Mouse (Mus musculus) megakaryocyte, embryonic 14.5 days (primary cell): ENCODE data around the gene Minos1. TPM values are rescaled to one million over a fixed set of nuclear protein-coding genes. Genes with fewer than 3 reads are reported as not detected.
A peak's percentile ranks its signal among the peaks of the same experiment; 100 is the strongest.

Experiments used
- H3K27me3 ChIP-seq: replicated peaks from 2 replicates; pipeline ENCODE3; 2012; ENCODE audit warnings: inconsistent platforms
- H3K36me3 ChIP-seq: replicated peaks from 2 replicates; pipeline ENCODE3; 2012; ENCODE audit warnings: low read length, inconsistent platforms, mixed read lengths
- H3K4me1 ChIP-seq: 2 replicates; pipeline ENCODE4 v1.6.1; 2012; ENCODE audit warnings: inconsistent platforms
- H3K4me3 ChIP-seq: replicated peaks from 2 replicates; pipeline ENCODE3; 2012; ENCODE audit warnings: moderate library complexity, mild to moderate bottlenecking, inconsistent platforms
- H3K9me3 ChIP-seq: 2 replicates; pipeline ENCODE4 v1.6.1; 2012; ENCODE audit warnings: inconsistent platforms
- FLI1 ChIP-seq: IDR thresholded peaks from 2 replicates; pipeline ENCODE4 v1.6.1; 2012; ENCODE audit warnings: low read length, inconsistent platforms, mixed read lengths
- GATA1 ChIP-seq: IDR thresholded peaks from 3 replicates; pipeline ENCODE4 v1.6.1; 2012; ENCODE audit warnings: mixed read lengths, low read length, inconsistent platforms, borderline replicate concordance
- polyA plus RNA-seq: library from polyadenylated mRNA; stranded (reverse); fragments of >175 nt; gene quantifications from 2 replicates; pipeline ENCODE4 v1.2.3, GENCODE M21; 2012; ENCODE audit warnings: low replicate concordance; ENCODE audit not compliant: insufficient read depth

Gene Minos1
- polyA plus RNA-seq, 1 experiment = 27.4 TPM

DNA sequence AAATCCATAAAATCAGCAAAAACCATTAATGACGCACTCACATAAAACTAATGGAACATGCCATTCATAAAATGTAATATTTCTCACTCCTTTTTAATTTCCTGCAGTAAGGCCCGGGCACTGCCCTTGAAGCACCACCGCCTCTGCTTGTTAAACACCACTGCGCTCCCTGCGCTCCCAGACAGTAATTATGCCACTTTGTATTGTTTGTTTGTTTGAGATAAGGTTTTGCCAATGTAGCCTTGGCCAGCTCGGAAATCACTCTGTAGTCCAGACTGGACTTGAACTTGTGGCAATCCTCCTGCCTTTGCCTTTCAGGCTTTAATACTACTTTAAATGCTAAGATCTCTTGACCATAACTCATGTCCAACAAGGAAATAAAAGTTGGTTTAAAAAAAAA, 6.0 kb downstream of the Minos1 start:
- H3K36me3 ChIP-seq = peaks cover 21% of the 10 kb centered on the region
- TF ChIP-seq FLI1 = no peak
- no peak for TF ChIP-seq GATA1
- H3K27me3 ChIP-seq = no peaks in the 10 kb centered on the region
- H3K4me3 ChIP-seq = no peak overlapping the region
- H3K4me1 ChIP-seq = peaks cover 86% of the 10 kb centered on the region
- H3K9me3 ChIP-seq = peaks cover 7% of the 10 kb centered on the region

DNA sequence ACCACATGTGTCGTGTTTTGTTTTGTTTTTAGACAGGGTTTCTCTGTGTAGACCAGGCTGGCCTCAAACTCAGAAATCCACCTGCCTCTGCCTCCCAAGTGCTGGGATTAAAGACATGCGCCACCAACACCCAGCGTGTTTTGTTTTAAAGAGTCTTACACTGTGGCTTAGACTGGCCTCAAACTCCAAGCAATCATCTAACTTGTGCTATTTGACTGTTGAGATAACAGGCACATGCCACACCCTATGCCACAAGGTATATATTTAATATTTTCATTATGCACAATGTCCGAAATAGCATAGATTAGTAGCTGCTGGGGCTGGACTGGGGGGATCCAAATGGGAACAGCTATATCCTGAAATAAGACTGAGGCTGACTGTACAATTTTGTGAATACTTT, 8.4 kb downstream of the Minos1 start:
- Histone ChIP-seq H3K36me3 (peaks cover 17% of the 10 kb centered on the region), H3K27me3 (no peaks in the 10 kb centered on the region), H3K9me3 (peaks cover 7% of the 10 kb centered on the region), H3K4me1 (peaks cover 91% of the 10 kb centered on the region), H3K4me3 (no peak overlapping the region)
- no peak for TF ChIP-seq FLI1
- TF ChIP-seq GATA1 = no peak

DNA sequence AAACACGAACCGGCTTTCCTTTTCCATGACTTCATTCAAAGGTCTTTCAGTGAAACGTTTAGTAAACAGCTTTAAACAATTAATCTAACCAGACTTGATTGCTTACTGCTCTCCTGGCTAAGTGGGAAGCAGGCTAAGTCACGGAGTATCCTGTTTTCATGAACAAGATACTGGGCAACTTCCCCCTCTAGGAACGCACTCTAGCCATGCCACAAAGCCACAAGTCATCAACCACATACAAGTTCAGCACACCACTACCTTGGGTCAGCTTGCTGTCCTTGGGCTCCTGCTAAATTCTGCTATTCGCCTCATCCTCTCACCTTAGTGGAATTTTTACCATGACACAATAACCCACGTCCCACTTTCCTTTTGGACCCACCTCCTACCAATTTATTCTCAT, 9.9 kb downstream of the Minos1 start:
- Histone ChIP-seq H3K4me3 (peak overlapping the region; percentile 20), H3K9me3 (no peaks in the 10 kb centered on the region), H3K27me3 (no peaks in the 10 kb centered on the region), H3K36me3 (peaks cover 4% of the 10 kb centered on the region), H3K4me1 (peaks cover 93% of the 10 kb centered on the region)
- TF ChIP-seq GATA1 (no peak), FLI1 (no peak)

DNA sequence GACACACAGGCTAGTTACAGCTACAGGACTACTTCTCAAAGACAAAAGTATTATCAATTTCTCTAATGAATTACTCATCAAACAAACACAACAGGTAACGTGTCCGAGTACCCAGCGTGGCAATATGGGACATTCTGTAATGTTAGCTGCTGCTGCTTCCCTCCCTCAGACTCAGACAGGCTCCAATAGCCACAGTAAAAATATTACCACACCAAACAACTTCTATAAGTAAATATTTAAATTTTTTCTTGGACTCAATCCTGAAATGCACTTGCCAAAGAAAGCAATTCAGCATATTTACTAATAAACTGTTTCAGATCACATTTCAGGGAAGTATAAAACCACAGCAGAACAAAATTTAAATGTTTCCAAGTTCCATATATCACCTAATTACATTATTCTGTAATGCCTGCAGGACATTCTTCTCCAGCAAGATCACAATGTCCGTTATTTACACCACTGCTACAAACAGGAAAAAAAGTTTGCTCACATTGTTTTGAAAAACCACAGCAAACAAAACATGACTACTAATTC, 10.6 kb downstream of the Minos1 start:
- H3K4me1 ChIP-seq = peaks cover 95% of the 10 kb centered on the region
- no peaks in the 10 kb centered on the region for H3K27me3 ChIP-seq
- peaks cover 7% of the 10 kb centered on the region for H3K36me3 ChIP-seq
- no peaks in the 10 kb centered on the region for H3K9me3 ChIP-seq
- H3K4me3 ChIP-seq = no peak overlapping the region
- TF ChIP-seq FLI1 (no peak), GATA1 (no peak)

DNA sequence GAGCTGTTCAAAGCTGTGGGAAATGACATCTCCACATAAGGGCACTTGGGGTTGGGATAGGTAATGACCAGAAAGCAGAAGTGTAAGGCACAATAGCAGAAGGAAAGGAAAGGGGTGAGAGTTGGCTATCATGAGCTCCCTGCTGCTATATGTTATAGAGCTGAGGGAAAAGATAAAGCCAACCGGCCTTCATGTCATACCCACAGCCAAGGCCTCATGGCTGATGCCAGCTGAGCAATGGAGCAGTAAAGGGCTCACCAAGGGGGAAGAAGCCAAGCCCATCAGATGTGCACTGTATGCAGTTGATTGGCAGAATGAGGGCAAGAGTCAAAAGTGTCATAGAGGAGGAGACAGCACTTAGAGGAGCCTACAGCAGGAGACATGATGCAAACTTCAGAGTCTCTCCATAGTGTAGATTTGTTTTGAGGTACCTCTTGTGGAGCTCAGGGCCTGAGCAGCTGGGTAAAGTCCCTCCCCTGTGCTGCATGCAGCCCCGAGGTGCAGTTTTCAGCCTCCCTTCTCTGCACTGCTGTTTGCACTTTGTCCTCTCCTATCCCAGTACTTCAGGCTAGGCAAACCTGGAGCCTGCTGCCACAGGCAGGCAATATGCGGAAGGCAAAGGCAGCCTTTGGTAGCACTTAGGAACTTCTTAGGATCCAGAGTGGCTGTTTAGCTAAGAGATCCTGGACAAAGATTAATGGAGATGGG, 14.4 kb downstream of the Minos1 start:
- H3K4me3 ChIP-seq = peak overlapping the region; percentile 51
- no peaks in the 10 kb centered on the region for H3K9me3 ChIP-seq
- TF ChIP-seq FLI1 (no peak), GATA1 (no peak)
- peaks cover 24% of the 10 kb centered on the region for H3K36me3 ChIP-seq
- peaks cover 92% of the 10 kb centered on the region for H3K4me1 ChIP-seq
- no peaks in the 10 kb centered on the region for H3K27me3 ChIP-seq

DNA sequence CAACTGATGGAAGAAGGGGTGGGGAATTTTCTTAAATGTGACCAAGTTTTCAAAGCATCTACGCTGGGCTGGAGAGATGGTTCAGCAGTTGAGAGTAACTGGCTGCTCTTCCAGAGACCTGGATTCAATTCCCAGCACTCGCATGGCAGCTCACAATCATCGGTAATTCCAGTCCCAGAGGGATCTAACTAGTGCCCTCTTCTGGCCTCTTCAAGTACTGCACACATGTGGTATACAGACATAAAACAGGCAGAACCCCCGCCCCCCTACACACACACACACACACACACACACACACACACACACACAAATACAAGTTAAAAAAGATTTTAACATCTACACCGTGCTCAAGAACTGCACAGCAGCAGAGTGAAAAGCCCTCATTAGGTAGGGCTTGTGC, 15.2 kb downstream of the Minos1 start:
- H3K4me1 ChIP-seq = peaks cover 92% of the 10 kb centered on the region

DNA sequence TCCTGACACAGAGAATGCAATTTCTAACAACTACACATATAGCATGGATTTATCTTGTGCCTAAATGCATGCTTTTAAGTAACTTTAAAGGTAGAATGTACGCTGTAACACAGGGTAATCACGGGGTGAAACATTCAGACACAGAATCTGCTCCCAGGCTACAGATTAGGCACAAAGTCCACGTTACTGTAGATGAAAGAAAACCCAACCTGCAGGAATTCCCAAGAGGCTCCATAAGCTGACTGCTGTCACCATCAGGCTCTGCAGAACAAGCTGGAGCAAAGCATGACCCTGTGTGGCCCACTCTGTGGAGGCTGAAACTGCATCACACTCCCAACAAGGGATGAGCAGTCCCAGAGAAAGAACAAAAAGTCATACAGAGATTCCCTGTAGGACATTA, 18.4 kb downstream of the Minos1 start:
- H3K4me3 ChIP-seq = no peak overlapping the region
- no peaks in the 10 kb centered on the region for H3K27me3 ChIP-seq
- peaks cover 90% of the 10 kb centered on the region for H3K4me1 ChIP-seq
- TF ChIP-seq FLI1 (no peak), GATA1 (no peak)
- peaks cover 45% of the 10 kb centered on the region for H3K36me3 ChIP-seq
- H3K9me3 ChIP-seq = no peaks in the 10 kb centered on the region

More for the DNA sequence above, 15.2 kb downstream of the Minos1 start:
- TF ChIP-seq GATA1 = no peak
- TF ChIP-seq FLI1 = no peak
- H3K4me3 ChIP-seq = no peak overlapping the region
- no peaks in the 10 kb centered on the region for H3K27me3 ChIP-seq
- no peaks in the 10 kb centered on the region for H3K9me3 ChIP-seq
- H3K36me3 ChIP-seq = peaks cover 28% of the 10 kb centered on the region

DNA sequence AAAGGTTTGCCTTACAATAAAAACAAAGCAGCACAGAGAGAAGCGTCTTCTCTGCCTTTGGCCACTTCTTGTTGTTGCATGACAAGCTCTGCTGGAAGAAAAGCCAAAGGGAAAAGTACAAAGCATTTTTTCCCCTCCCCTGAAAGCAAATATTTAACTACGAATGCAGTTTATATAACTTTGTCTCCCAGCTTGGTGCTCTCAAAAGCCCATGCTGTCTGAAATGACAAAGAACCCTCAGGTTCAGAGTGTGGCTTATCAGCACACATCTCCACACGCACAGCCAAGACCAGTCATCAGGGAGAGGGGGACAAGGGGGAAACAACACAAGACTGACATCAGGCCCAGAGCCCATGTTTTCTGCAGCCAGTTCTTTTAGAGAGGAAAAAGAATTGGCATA, 19.5 kb downstream of the Minos1 start:
- Histone ChIP-seq H3K4me3 (no peak overlapping the region), H3K36me3 (peaks cover 55% of the 10 kb centered on the region), H3K9me3 (no peaks in the 10 kb centered on the region), H3K27me3 (no peaks in the 10 kb centered on the region), H3K4me1 (peaks cover 79% of the 10 kb centered on the region)
- TF ChIP-seq FLI1 = no peak
- no peak for TF ChIP-seq GATA1

DNA sequence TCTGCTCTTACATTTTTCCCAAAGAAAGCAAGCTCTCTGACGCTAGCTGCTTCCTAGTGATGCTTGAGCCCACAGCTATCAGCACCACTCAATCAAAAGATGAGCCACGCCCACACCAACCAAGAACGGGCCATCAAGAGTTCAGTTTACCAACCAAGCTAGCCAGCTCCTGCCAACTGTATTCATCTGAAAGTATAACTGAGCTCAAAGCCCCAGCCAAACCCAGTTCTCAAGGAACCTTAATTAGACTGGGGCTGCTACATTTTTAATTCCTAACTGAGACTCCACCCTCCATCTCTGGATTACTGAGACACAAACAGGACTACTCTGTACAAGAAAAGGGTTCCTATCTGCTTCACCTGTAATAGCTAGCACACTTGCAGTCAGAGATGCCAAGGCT, 20.1 kb downstream of the Minos1 start:
- TF ChIP-seq GATA1 (no peak), FLI1 (no peak)
- Histone ChIP-seq H3K36me3 (peaks cover 60% of the 10 kb centered on the region), H3K9me3 (no peaks in the 10 kb centered on the region), H3K4me3 (no peak overlapping the region), H3K4me1 (peaks cover 77% of the 10 kb centered on the region), H3K27me3 (no peaks in the 10 kb centered on the region)

DNA sequence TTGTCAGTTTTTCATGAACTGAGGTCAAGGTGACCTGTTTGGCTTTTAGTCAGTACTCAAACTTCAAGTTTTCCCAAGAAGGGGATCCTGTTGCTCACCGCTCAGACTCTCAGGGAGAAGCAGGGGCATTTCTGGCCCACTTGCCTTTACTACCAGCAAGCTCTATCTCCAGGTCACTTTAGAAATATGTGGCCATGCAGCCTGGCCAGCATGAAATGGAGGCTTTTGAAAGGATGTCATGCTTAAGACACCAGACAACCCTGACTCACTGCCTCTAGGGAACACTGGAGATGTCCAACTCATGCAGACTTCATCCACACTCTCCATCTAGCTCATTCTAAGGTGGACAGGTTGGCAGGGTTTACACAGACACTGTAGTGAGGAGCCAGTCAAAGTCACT, 25.5 kb downstream of the Minos1 start:
- Histone ChIP-seq H3K4me3 (no peak overlapping the region), H3K4me1 (peaks cover 55% of the 10 kb centered on the region), H3K36me3 (peaks cover 78% of the 10 kb centered on the region), H3K9me3 (no peaks in the 10 kb centered on the region), H3K27me3 (no peaks in the 10 kb centered on the region)
- no peak for TF ChIP-seq GATA1
- no peak for TF ChIP-seq FLI1

DNA sequence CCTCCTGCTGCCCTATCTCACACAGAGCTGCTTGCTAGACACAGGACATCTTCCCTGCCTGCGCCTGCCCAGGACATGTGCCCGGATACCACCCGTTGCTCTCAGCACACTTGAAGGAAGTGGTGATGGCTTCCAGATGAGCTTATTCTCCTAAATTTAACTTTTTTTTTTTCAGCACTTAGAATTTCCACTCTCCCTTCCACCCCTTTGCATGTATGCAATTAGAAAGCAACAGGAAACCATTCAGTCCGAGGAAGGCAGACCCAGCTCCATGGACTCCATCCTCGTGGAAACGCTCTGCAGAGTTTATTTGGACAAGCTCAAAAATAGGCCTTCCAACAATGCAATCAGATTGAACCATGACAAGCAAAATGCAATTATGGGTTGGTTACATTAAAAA, 29.4 kb downstream of the Minos1 start:
- H3K4me1 ChIP-seq = peaks cover 27% of the 10 kb centered on the region
- peaks cover 3% of the 10 kb centered on the region for H3K27me3 ChIP-seq
- no peak overlapping the region for H3K4me3 ChIP-seq
- TF ChIP-seq FLI1 (no peak), GATA1 (no peak)
- no peaks in the 10 kb centered on the region for H3K9me3 ChIP-seq
- H3K36me3 ChIP-seq = peaks cover 54% of the 10 kb centered on the region
